Mouse (Mus musculus) MEL (cell line): ENCODE data around the gene Pknox1. TPM values are rescaled to one million over a fixed set of nuclear protein-coding genes. Genes with fewer than 3 reads are reported as not detected.

Experiments
- DNase-seq: peaks from one replicate; pipeline ENCODE4 v3.0.0; 2011; ENCODE audit warnings: low read depth, low spot score
- H3K27ac ChIP-seq: 2 replicates; pipeline ENCODE4 v1.5.1; 2012; ENCODE audit warnings: low read depth, mild to moderate bottlenecking, control low read depth, low read length, moderate library complexity; ENCODE audit not compliant: control insufficient read depth
- H3K27me3 ChIP-seq, 2 experiments: fragments of 150-350 bp in 1 of 2; sonication (generic) in 1 of 2; 2 replicates each; pipeline ENCODE4 v1.6.1; 2012; ENCODE audit warnings: low read length in 2 of 2, mild to moderate bottlenecking in 2 of 2, improper control_type of control experiment in 1 of 2, moderate library complexity in 1 of 2; ENCODE audit not compliant: insufficient read depth in 2 of 2, control insufficient read depth in 1 of 2
- H3K36me3 ChIP-seq, 2 experiments: 2 replicates each; pipeline ENCODE4 v1.6.1; 2012 to 2014; ENCODE audit warnings: low read length in 2 of 2, improper control_type of control experiment in 1 of 2, inconsistent platforms in 1 of 2, mild to moderate bottlenecking in 1 of 2; ENCODE audit not compliant: insufficient read depth in 2 of 2, control insufficient read depth in 1 of 2
- H3K4me1 ChIP-seq, 2 experiments: fragments of 150-350 bp in 1 of 2; sonication (generic) in 1 of 2; 2 replicates each; pipeline ENCODE4 v1.6.1; 2012; ENCODE audit warnings: low read length in 2 of 2, improper control_type of control experiment in 1 of 2, mild to moderate bottlenecking in 1 of 2; ENCODE audit not compliant: insufficient read depth in 2 of 2, control insufficient read depth in 1 of 2
- H3K4me3 ChIP-seq, 2 experiments: fragments of 150-350 bp in 1 of 2; sonication (generic) in 1 of 2; 2 replicates each; pipeline ENCODE4 v1.5.1; 2012; ENCODE audit warnings: low read depth in 2 of 2, low read length in 2 of 2, mild to moderate bottlenecking in 2 of 2, moderate library complexity in 2 of 2, control low read depth in 1 of 2, improper control_type of control experiment in 1 of 2; ENCODE audit not compliant: control insufficient read depth in 1 of 2, insufficient read depth in 1 of 2
- H3K79me2 ChIP-seq: 2 replicates; pipeline ENCODE4 v1.6.1; 2012; ENCODE audit warnings: mild to moderate bottlenecking, low read length, moderate library complexity; ENCODE audit not compliant: control insufficient read depth, poor library complexity, insufficient read depth
- H3K9ac ChIP-seq: 2 replicates; pipeline ENCODE4 v1.6.1; 2012; ENCODE audit warnings: low read depth, mild to moderate bottlenecking, control low read depth, low read length, moderate library complexity; ENCODE audit not compliant: control insufficient read depth, poor library complexity, severe bottlenecking
- H3K9me3 ChIP-seq: fragments of 150-350 bp; sonication (generic); replicated peaks from 2 replicates; pipeline ENCODE4 v1.6.1; 2012; ENCODE audit warnings: mild to moderate bottlenecking, low read length, improper control_type of control experiment, moderate library complexity; ENCODE audit not compliant: insufficient read depth
- BHLHE40 ChIP-seq: IDR thresholded peaks from 2 replicates; pipeline ENCODE4 v1.6.1; 2012; ENCODE audit warnings: low read depth, mild to moderate bottlenecking, inconsistent platforms, low read length, improper control_type of control experiment, borderline replicate concordance
- CHD2 ChIP-seq: IDR thresholded peaks from 2 replicates; pipeline ENCODE4 v1.6.1; 2011; ENCODE audit warnings: low read length, improper control_type of control experiment
- CTCF ChIP-seq, 3 experiments: IDR thresholded peaks in 2 of 3; conservative IDR thresholded peaks in 1 of 3; 2 replicates each; pipeline ENCODE4 v1.5.1; 2011 to 2012; ENCODE audit warnings: low read length in 3 of 3, low read depth in 2 of 3, mild to moderate bottlenecking in 2 of 3, improper control_type of control experiment in 1 of 3, inconsistent platforms in 1 of 3, mixed read lengths in 1 of 3, moderate library complexity in 1 of 3; ENCODE audit not compliant: control insufficient read depth in 1 of 3, insufficient read depth in 1 of 3, poor library complexity in 1 of 3, severe bottlenecking in 1 of 3
- ETS1 ChIP-seq: IDR thresholded peaks from 2 replicates; pipeline ENCODE4 v1.6.1; 2012; ENCODE audit warnings: low read depth, mild to moderate bottlenecking, inconsistent platforms, low read length, improper control_type of control experiment, moderate library complexity
- GATA1 ChIP-seq: IDR thresholded peaks from 2 replicates; pipeline ENCODE4 v1.6.1; 2011; ENCODE audit warnings: low read depth, low read length, improper control_type of control experiment
- KAT2A ChIP-seq: conservative IDR thresholded peaks from 2 replicates; pipeline ENCODE4 v1.6.1; 2012; ENCODE audit warnings: low read depth, low read length, improper control_type of control experiment, inconsistent platforms
- MAFK ChIP-seq: IDR thresholded peaks from 2 replicates; pipeline ENCODE4 v1.6.1; 2011; ENCODE audit warnings: low read depth, mild to moderate bottlenecking, low read length, improper control_type of control experiment, borderline replicate concordance
- MAZ ChIP-seq: IDR thresholded peaks from 2 replicates; pipeline ENCODE4 v1.6.1; 2012; ENCODE audit warnings: low read depth, mild to moderate bottlenecking, inconsistent platforms, low read length, improper control_type of control experiment
- MYC ChIP-seq: IDR thresholded peaks from 2 replicates; pipeline ENCODE4 v1.6.1; 2011; ENCODE audit warnings: low read depth, mild to moderate bottlenecking, low read length, improper control_type of control experiment, moderate library complexity
- NELFE ChIP-seq: IDR thresholded peaks from 2 replicates; pipeline ENCODE4 v1.6.1; 2011; ENCODE audit warnings: low read depth, low read length, improper control_type of control experiment
- NRF1 ChIP-seq: IDR thresholded peaks from 2 replicates; pipeline ENCODE4 v1.6.1; 2014; ENCODE audit warnings: low read depth, mild to moderate bottlenecking, inconsistent platforms, low read length, improper control_type of control experiment, moderate library complexity; ENCODE audit not compliant: poor library complexity, insufficient read depth, severe bottlenecking
- POLR2A ChIP-seq, 2 experiments: IDR thresholded peaks; 2 replicates each; pipeline ENCODE4 v1.6.1; 2011 to 2012; ENCODE audit warnings: low read length in 2 of 2, mild to moderate bottlenecking in 2 of 2, control low read depth in 1 of 2, improper control_type of control experiment in 1 of 2, low read depth in 1 of 2, moderate library complexity in 1 of 2; ENCODE audit not compliant: control insufficient read depth in 1 of 2, insufficient read depth in 1 of 2, poor library complexity in 1 of 2
- SMC3 ChIP-seq: IDR thresholded peaks from 2 replicates; pipeline ENCODE4 v1.6.1; 2011; ENCODE audit warnings: low read depth, low read length, improper control_type of control experiment
- UBTF ChIP-seq: IDR thresholded peaks from 2 replicates; pipeline ENCODE4 v1.6.1; 2012; ENCODE audit warnings: low read depth, mild to moderate bottlenecking, inconsistent platforms, low read length, improper control_type of control experiment, moderate library complexity, borderline replicate concordance; ENCODE audit not compliant: insufficient read depth
- USF1 ChIP-seq: IDR thresholded peaks from 2 replicates; pipeline ENCODE4 v1.6.1; 2014; ENCODE audit warnings: low read depth, mild to moderate bottlenecking, inconsistent platforms, low read length, improper control_type of control experiment, moderate library complexity
- ZC3H11A ChIP-seq: IDR thresholded peaks from 2 replicates; pipeline ENCODE4 v1.6.1; 2012; ENCODE audit warnings: low read depth, mild to moderate bottlenecking, inconsistent platforms, low read length, improper control_type of control experiment
- ZKSCAN1 ChIP-seq: IDR thresholded peaks from 2 replicates; pipeline ENCODE4 v1.6.1; 2012; ENCODE audit warnings: low read depth, mild to moderate bottlenecking, inconsistent platforms, low read length, improper control_type of control experiment, moderate library complexity
- ZNF384 ChIP-seq: IDR thresholded peaks from 2 replicates; pipeline ENCODE4 v1.6.1; 2012; ENCODE audit warnings: low read depth, mild to moderate bottlenecking, inconsistent platforms, low read length, improper control_type of control experiment
- polyA plus RNA-seq, 2 experiments: library from polyadenylated mRNA; stranded (reverse) in 1 of 2; unstranded in 1 of 2; fragments of >175 nt in 1 of 2; fragments of >200 nt in 1 of 2; gene quantifications; 2 replicates each; pipeline versions ENCODE4 v1.2.1 to v1.2.4; 2012; ENCODE audit warnings: low replicate concordance in 2 of 2, low read depth in 1 of 2; ENCODE audit not compliant: insufficient read length in 2 of 2, insufficient read depth in 1 of 2, missing spikeins in 1 of 2
- total RNA-seq: library from RNA; depleted of rRNA; stranded (reverse); fragments of 300-350 nt; gene quantifications from 2 replicates; pipeline ENCODE4 v1.2.3, GENCODE M21; 2012

Pknox1 gene
- total and polyA plus RNA-seq, 3 experiments = 13.2 to 34.1 (median 13.6) TPM

- no peak overlapping the region for H3K27ac ChIP-seq
- DNase-seq = no peak
- no peak overlapping the region for H3K4me3 ChIP-seq
- no peaks in the 10 kb centered on the region for H3K79me2 ChIP-seq
- H3K27me3 ChIP-seq = no peaks in the 10 kb centered on the region
- no peak overlapping the region for H3K9ac ChIP-seq
- H3K9me3 ChIP-seq = no peaks in the 10 kb centered on the region
- H3K4me1 ChIP-seq = no peaks in the 10 kb centered on the region
- TF ChIP-seq CTCF (IDR thresholded peaks at IDR 0.05 in 2 of 3, conservative IDR thresholded peaks at IDR 0.05 in 1 of 3; ENCODE audit: control insufficient read depth in 1 of 3, insufficient read depth in 1 of 3, low read depth in 2 of 3, low read length in 3 of 3, poor library complexity in 1 of 3, severe bottlenecking in 1 of 3) (no peak), NRF1 (no peak), ZC3H11A (no peak), USF1 (no peak), NELFE (no peak), MYC (no peak), BHLHE40 (no peak), ETS1 (no peak), ZKSCAN1 (no peak), SMC3 (no peak), MAFK (no peak), POLR2A (IDR thresholded peaks at IDR 0.05; ENCODE audit: control insufficient read depth in 1 of 2, insufficient read depth in 1 of 2, low read depth in 1 of 2, low read length in 2 of 2, poor library complexity in 1 of 2) (no peak), UBTF (no peak)
- H3K36me3 ChIP-seq = no peaks in the 10 kb centered on the region
Observed at GRCm38 (mm10) chr17:31613086-31613755, 48.7 kb downstream of the Pknox1 start.

GRCm38 (mm10) chr17:31623101-31623500, 58.6 kb downstream of the Pknox1 start:
- Histone ChIP-seq H3K36me3 (no peaks in the 10 kb centered on the region; a peak in 1 of 4 replicates), H3K4me3 (no peak overlapping the region), H3K79me2 (no peaks in the 10 kb centered on the region), H3K4me1 (no peaks in the 10 kb centered on the region), H3K9me3 (no peaks in the 10 kb centered on the region), H3K27me3 (no peaks in the 10 kb centered on the region), H3K9ac (no peak overlapping the region), H3K27ac (no peak overlapping the region)
- no peak for DNase-seq
- no peak for TF ChIP-seq KAT2A
- no peak for TF ChIP-seq MAZ
- no peak for TF ChIP-seq CHD2
- no peak for TF ChIP-seq ZNF384
- TF ChIP-seq GATA1 = no peak
- no peak for TF ChIP-seq NRF1
- no peak for TF ChIP-seq ETS1
